Mouse (Mus musculus): ENCODE data around the gene Wdr89. TPM values are rescaled to one million over a fixed set of nuclear protein-coding genes. Genes with fewer than 3 reads are reported as not detected.
A peak's percentile ranks its signal among the peaks of the same experiment; 100 is the strongest.
"Not testable (repeated sequence)": the region's sequence is repeated elsewhere in the genome, so short reads cannot be mapped to it uniquely, and the experiment has no call there.

The Wdr89 gene
- polyA plus RNA-seq, 1 experiment from 2014 or later: 9.3 TPM

DNA sequence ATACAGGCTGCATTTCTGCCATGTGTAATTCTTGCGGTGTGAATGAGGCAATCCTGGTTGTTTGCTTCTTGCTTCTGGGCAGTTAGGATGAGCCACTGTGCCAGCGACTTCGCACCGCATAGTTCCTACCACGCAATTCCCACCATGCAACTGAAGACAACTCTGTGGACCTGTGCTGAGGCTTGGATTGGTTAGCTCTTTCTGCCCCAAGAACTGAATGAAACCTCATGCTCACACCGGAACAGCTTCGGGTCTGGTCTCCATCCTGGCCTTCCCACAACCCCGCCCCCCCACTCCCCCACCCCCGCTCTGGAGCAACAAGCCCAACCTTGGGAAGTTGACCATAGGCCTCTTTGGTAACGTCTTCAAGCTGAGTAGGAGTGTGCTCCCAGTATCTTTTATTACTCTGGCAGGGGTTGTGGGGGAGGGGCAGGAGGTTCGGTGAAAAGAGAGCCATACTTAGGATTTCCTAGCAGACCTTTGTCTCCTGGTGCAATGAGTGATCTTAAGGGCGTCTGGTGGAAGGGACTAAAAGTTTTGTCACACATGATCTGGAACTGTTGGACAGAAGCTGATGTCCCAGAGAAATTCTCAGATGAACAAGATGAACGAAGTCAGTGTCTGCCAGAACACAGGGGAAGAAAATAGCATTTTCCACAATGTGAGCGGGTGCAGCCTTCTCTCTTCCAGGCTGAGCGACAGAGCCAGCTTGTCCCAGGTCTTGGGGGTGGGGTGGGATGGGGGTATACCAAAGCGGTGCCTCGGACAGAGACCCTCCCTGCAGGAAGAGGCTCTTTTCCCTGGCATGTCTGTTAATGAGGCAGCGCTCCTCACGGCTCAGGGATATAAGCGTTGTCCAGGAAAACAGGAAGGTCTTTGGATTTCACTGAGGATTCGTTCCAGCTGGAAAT lies 32.1 kb upstream of the Wdr89 start:
- ATAC-seq: peak; percentile 77
- H3K27ac ChIP-seq (ENCODE audit: low read length): 0 out of 2 replicates have a peak overlapping the region, but pooled peaks have one; percentile 19
- H3K27me3 ChIP-seq (replicated peaks; ENCODE audit: control insufficient read depth, insufficient read depth, low read length): no peaks in the 10 kb centered on the region
- WGBS: 28% methylated on average over 21 of the region's 21 CpGs
- peak overlapping the region; percentile 46 for H3K9ac ChIP-seq (ENCODE audit: low read depth, low read length)
- peak overlapping the region; percentile 8 for H3K4me3 ChIP-seq (ENCODE audit: low read length)
- H3K36me3 ChIP-seq (ENCODE audit: control insufficient read depth, insufficient read depth, low read length): no peaks in the 10 kb centered on the region
- H3K4me1 ChIP-seq (ENCODE audit: control insufficient read depth, insufficient read depth, low read length): peaks cover 8% of the 10 kb centered on the region
- peaks cover 3% of the 10 kb centered on the region; the same call in 1 of the 2 replicates for H3K9me3 ChIP-seq (ENCODE audit: control insufficient read depth, low read length)
- H3K4me2 ChIP-seq (ENCODE audit: low read depth, low read length): peak overlapping the region; percentile 55

DNA sequence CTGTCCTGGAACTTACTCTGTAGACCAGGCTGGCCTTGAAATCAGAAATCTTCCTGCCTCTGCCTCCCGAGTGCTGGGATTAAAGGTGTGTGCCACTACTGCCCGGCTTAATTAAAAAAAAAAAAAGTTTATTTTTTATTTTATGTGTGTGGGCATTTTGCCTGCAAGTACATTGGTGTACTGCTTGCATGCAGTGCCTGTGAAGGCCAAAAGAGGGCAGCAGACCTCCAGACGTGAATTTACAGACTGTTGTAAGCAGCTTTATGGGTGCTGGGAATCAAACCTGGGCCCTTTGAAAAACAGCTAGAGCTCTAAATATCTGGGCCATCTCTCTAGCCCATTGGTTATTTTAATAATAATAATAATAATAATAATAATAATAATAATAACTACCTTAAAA lies 29.4 kb upstream of the Wdr89 start:
- no peak overlapping the region for H3K4me3 ChIP-seq (ENCODE audit: low read length)
- H3K27me3 ChIP-seq (replicated peaks; ENCODE audit: control insufficient read depth, insufficient read depth, low read length): no peaks in the 10 kb centered on the region
- no peak overlapping the region for H3K9ac ChIP-seq (ENCODE audit: low read depth, low read length)
- peaks cover 3% of the 10 kb centered on the region; the same call in 1 of the 2 replicates for H3K9me3 ChIP-seq (ENCODE audit: control insufficient read depth, low read length)
- no peak for ATAC-seq
- H3K27ac ChIP-seq (ENCODE audit: low read length): no peak overlapping the region
- H3K4me1 ChIP-seq (ENCODE audit: control insufficient read depth, insufficient read depth, low read length): peaks cover 8% of the 10 kb centered on the region
- WGBS: 89% methylated on average over 3 of the region's 3 CpGs
- no peak overlapping the region for H3K4me2 ChIP-seq (ENCODE audit: low read depth, low read length)
- no peaks in the 10 kb centered on the region for H3K36me3 ChIP-seq (ENCODE audit: control insufficient read depth, insufficient read depth, low read length)

DNA sequence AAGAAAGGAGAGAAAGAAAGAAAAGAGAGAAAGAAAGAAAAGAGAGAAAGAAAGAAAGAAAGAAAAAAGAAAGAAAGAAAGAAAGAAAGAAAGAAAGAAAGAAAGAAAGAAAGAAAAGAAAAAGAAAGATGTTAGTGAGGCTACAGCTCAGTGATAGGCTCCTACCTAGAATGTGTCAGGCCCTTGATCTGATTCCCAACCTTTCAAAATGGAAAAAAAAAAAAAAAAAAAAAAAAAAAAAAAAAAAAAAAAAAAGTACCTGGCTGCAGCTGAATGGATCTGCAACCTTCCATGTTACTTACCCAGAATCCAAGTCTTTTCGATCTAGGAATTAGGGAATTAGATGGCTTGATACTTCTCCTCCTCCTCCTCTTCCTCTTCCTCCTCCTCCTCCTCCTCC lies 26.5 kb upstream of the Wdr89 start:
- not testable (repeated sequence) for H3K27ac ChIP-seq (ENCODE audit: low read length); H3K27me3 ChIP-seq (replicated peaks; ENCODE audit: control insufficient read depth, insufficient read depth, low read length); ATAC-seq; H3K36me3 ChIP-seq (ENCODE audit: control insufficient read depth, insufficient read depth, low read length); H3K9me3 ChIP-seq (ENCODE audit: control insufficient read depth, low read length); H3K4me1 ChIP-seq (ENCODE audit: control insufficient read depth, insufficient read depth, low read length); H3K4me2 ChIP-seq (ENCODE audit: low read depth, low read length); H3K9ac ChIP-seq (ENCODE audit: low read depth, low read length); H3K4me3 ChIP-seq (ENCODE audit: low read length)
- WGBS: 90% methylated on average over 1 of the region's 1 CpGs

DNA sequence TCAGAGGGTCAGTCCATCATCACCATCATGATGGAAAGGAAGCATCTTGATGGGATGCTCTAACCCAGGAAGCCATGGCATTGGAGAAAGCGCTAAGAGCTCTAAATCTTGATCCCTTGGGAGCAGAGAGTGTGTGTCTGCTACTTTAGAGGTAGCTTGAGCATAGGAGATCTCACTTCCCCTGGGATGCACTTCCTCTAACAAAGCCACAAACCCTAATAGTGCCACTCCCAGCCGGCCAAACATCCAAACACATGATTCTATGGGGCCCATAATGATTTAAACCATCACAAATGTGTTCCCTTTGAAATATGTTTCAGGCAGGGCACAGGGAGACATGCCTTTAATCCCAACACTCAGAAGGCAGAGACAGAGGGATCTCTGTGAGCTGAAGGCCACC lies 19.7 kb upstream of the Wdr89 start:
- Histone ChIP-seq H3K4me1 (ENCODE audit: control insufficient read depth, insufficient read depth, low read length) (no peaks in the 10 kb centered on the region), H3K36me3 (ENCODE audit: control insufficient read depth, insufficient read depth, low read length) (no peaks in the 10 kb centered on the region), H3K27me3 (replicated peaks; ENCODE audit: control insufficient read depth, insufficient read depth, low read length) (no peaks in the 10 kb centered on the region), H3K9ac (ENCODE audit: low read depth, low read length) (no peak overlapping the region), H3K4me2 (ENCODE audit: low read depth, low read length) (no peak overlapping the region), H3K4me3 (ENCODE audit: low read length) (no peak overlapping the region), H3K9me3 (ENCODE audit: control insufficient read depth, low read length) (0 out of 2 replicates have a peak, but pooled peaks cover 5% of the 10 kb centered on the region), H3K27ac (ENCODE audit: low read length) (no peak overlapping the region)
- WGBS: 85% methylated on average over 2 of the region's 2 CpGs
- ATAC-seq: no peak

DNA sequence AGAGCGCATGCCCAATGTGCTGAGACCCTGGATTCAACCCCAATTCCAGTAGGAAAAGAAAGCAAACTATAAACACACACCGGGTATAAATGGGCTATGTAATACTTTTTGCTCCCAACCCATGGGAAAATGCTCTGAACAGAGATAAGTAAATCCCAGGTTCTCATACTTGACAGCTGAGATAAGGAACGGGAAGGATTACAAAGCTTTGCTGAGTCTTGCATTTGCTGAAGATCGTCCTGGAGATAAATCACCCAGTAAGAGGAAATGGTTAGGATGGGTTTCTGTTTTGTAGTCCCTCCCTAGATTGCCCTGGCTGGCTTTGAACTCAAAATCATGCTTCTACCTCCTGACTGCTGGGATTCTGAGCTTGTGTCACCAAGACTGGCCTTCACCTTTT lies 18.0 kb upstream of the Wdr89 start:
- WGBS: 30% methylated on average over 4 of the region's 4 CpGs
- H3K4me3 ChIP-seq (ENCODE audit: low read length): no peak overlapping the region
- no peaks in the 10 kb centered on the region for H3K36me3 ChIP-seq (ENCODE audit: control insufficient read depth, insufficient read depth, low read length)
- H3K27me3 ChIP-seq (replicated peaks; ENCODE audit: control insufficient read depth, insufficient read depth, low read length): no peaks in the 10 kb centered on the region
- no peaks in the 10 kb centered on the region for H3K9me3 ChIP-seq (ENCODE audit: control insufficient read depth, low read length)
- H3K9ac ChIP-seq (ENCODE audit: low read depth, low read length): no peak overlapping the region
- no peak overlapping the region for H3K4me2 ChIP-seq (ENCODE audit: low read depth, low read length)
- H3K27ac ChIP-seq (ENCODE audit: low read length): no peak overlapping the region
- no peaks in the 10 kb centered on the region for H3K4me1 ChIP-seq (ENCODE audit: control insufficient read depth, insufficient read depth, low read length)
- ATAC-seq: peak; percentile 58; the same call in 1 of the 2 replicates

DNA sequence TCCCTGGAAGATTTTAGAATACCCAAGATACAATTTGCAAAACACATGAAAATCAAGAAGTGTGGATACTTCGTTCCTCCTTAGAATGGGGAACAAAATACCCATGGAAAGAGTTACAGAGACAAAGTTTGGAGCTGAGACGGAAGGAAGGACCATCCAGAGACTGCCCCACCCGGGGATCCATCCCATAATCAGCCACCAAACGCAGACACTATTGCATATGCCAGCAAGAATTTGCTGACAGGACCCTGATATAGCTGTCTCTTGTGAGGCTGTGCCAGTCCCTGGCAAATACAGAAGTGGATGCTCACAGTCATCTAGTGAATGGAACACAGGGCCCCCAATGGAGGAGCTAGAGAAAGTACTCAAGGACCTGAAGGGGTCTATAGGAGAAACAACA lies 14.7 kb upstream of the Wdr89 start:
- WGBS: 82% methylated on average over 4 of the region's 4 CpGs
- not testable (repeated sequence) for ATAC-seq; H3K4me3 ChIP-seq (ENCODE audit: low read length); H3K4me2 ChIP-seq (ENCODE audit: low read depth, low read length); H3K36me3 ChIP-seq (ENCODE audit: control insufficient read depth, insufficient read depth, low read length); H3K27me3 ChIP-seq (replicated peaks; ENCODE audit: control insufficient read depth, insufficient read depth, low read length); H3K9me3 ChIP-seq (ENCODE audit: control insufficient read depth, low read length); H3K27ac ChIP-seq (ENCODE audit: low read length); H3K4me1 ChIP-seq (ENCODE audit: control insufficient read depth, insufficient read depth, low read length); H3K9ac ChIP-seq (ENCODE audit: low read depth, low read length)

DNA sequence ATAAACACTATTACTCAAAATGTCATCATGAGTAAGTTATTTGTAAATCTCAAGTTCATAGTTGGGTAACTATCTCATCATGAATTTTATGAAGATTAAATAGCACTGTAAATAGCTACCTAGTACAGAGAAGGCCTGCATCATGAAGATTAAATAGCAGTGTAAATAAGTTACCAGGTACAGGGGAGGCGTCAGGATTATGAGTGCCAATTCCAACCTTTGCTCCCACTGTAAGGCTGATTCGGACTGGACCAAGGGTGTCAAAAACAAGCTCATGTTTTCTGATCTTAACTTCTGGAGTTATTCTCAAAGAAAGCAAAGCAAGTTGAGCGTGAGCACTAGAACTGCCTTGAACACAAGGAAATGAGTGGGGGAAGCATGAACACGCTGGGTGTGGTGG lies 14.3 kb upstream of the Wdr89 start:
- WGBS: 85% methylated on average over 4 of the region's 4 CpGs
- H3K4me2 ChIP-seq (ENCODE audit: low read depth, low read length): no peak overlapping the region

DNA sequence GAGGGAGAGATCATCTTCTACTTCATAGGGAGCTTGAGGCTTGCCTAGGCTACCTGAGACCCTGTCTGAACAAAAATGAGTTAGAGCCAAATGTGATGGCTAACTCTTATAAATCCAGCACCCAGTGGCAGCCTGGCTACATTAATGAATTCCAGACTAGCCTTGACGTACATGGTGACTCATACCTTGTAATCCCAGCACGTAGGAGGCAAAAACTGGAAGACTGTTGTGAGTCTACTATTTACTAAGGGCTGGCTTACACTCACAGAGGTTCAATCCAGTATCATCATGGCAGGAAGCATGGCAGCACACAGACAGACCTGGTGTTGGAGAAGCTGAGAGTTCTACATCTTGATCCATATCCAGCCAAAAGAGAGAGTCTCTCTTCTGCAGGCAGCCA lies 13.5 kb upstream of the Wdr89 start:
- Histone ChIP-seq H3K27me3 (replicated peaks; ENCODE audit: control insufficient read depth, insufficient read depth, low read length) (no peaks in the 10 kb centered on the region), H3K9me3 (ENCODE audit: control insufficient read depth, low read length) (no peaks in the 10 kb centered on the region), H3K36me3 (ENCODE audit: control insufficient read depth, insufficient read depth, low read length) (no peaks in the 10 kb centered on the region), H3K27ac (ENCODE audit: low read length) (no peak overlapping the region), H3K4me2 (ENCODE audit: low read depth, low read length) (no peak overlapping the region), H3K9ac (ENCODE audit: low read depth, low read length) (no peak overlapping the region), H3K4me1 (ENCODE audit: control insufficient read depth, insufficient read depth, low read length) (no peaks in the 10 kb centered on the region), H3K4me3 (ENCODE audit: low read length) (no peak overlapping the region)
- no peak for ATAC-seq
- 80% methylated on average over 2 of the region's 2 CpGs for WGBS

More for the DNA sequence above, 14.3 kb upstream of the Wdr89 start:
- no peak overlapping the region for H3K4me3 ChIP-seq (ENCODE audit: low read length)
- H3K27ac ChIP-seq (ENCODE audit: low read length): no peak overlapping the region
- H3K9me3 ChIP-seq (ENCODE audit: control insufficient read depth, low read length): no peaks in the 10 kb centered on the region
- ATAC-seq: no peak
- no peak overlapping the region for H3K9ac ChIP-seq (ENCODE audit: low read depth, low read length)
- H3K36me3 ChIP-seq (ENCODE audit: control insufficient read depth, insufficient read depth, low read length): no peaks in the 10 kb centered on the region
- no peaks in the 10 kb centered on the region for H3K4me1 ChIP-seq (ENCODE audit: control insufficient read depth, insufficient read depth, low read length)
- no peaks in the 10 kb centered on the region for H3K27me3 ChIP-seq (replicated peaks; ENCODE audit: control insufficient read depth, insufficient read depth, low read length)

DNA sequence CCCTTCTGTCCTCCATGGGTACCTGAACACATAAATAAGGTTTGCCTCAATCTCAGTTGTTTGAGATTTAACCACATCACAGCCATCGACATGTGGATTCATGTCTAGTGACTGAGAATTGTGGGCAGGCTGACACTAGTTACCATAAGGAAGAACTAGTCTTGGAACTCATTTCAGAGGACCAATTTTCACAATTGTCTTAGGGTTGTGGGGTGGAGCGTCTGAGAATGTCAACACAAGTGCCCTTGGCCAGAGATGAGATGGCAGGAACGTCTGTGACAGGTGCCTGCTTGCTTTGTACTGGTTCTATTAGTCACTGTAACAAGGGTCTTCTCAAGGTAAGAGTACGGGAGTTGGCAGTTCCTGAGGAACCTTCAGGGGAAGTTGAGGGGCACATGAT lies 11.8 kb upstream of the Wdr89 start:
- Histone ChIP-seq H3K36me3 (ENCODE audit: control insufficient read depth, insufficient read depth, low read length) (no peaks in the 10 kb centered on the region), H3K4me1 (ENCODE audit: control insufficient read depth, insufficient read depth, low read length) (no peaks in the 10 kb centered on the region), H3K4me3 (ENCODE audit: low read length) (no peak overlapping the region), H3K9me3 (ENCODE audit: control insufficient read depth, low read length) (no peaks in the 10 kb centered on the region), H3K9ac (ENCODE audit: low read depth, low read length) (no peak overlapping the region), H3K27ac (ENCODE audit: low read length) (no peak overlapping the region), H3K4me2 (ENCODE audit: low read depth, low read length) (no peak overlapping the region), H3K27me3 (replicated peaks; ENCODE audit: control insufficient read depth, insufficient read depth, low read length) (no peaks in the 10 kb centered on the region)
- 75% methylated on average over 4 of the region's 4 CpGs for WGBS
- no peak for ATAC-seq

All from intestine, embryonic 16.5 days (tissue).